Mouse (Mus musculus) embryonic fibroblast, embryonic 13.5 days (primary cell): ENCODE results near the gene Myo1d.

Experiments
- CTCF ChIP-seq: IDR thresholded peaks from 2 replicates; pipeline ENCODE4 v1.5.1; 2011; ENCODE audit warnings: mild to moderate bottlenecking, control low read depth, low read length, moderate library complexity, borderline replicate concordance; ENCODE audit not compliant: insufficient read depth
- POLR2A ChIP-seq: IDR thresholded peaks from 2 replicates; pipeline ENCODE4 v1.6.1; 2011; ENCODE audit warnings: low read depth, mild to moderate bottlenecking, control low read depth, low read length, moderate library complexity

DNA sequence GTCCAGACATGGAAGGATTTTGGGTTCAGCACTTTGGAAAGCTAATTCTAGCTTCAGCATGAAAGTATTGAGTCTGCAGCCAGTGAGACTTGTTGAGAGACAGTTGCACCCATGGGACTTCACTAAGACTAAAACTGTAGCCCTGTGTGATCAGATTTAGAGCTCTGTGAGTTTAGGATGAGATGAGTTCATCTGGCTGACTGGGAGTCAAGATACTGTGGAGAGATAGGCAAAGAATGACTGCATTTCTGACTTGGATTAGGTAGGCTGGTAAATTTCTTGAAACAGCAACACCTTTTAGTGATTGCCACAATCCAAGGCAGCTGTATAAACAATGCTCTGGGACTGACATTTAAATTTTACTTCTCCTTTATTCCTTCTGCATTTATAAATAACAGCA is 61.8 kb downstream of the Myo1d start:
- TF ChIP-seq POLR2A (no peak), CTCF (no peak)
